Mouse (Mus musculus): Measurements from ENCODE around the gene Rpgrip1. TPM values are rescaled to one million over a fixed set of nuclear protein-coding genes. Genes with fewer than 3 reads are reported as not detected.

The Rpgrip1 gene
- polyA plus RNA-seq, 1 experiment from 2014 or later: 36.2 TPM

DNA sequence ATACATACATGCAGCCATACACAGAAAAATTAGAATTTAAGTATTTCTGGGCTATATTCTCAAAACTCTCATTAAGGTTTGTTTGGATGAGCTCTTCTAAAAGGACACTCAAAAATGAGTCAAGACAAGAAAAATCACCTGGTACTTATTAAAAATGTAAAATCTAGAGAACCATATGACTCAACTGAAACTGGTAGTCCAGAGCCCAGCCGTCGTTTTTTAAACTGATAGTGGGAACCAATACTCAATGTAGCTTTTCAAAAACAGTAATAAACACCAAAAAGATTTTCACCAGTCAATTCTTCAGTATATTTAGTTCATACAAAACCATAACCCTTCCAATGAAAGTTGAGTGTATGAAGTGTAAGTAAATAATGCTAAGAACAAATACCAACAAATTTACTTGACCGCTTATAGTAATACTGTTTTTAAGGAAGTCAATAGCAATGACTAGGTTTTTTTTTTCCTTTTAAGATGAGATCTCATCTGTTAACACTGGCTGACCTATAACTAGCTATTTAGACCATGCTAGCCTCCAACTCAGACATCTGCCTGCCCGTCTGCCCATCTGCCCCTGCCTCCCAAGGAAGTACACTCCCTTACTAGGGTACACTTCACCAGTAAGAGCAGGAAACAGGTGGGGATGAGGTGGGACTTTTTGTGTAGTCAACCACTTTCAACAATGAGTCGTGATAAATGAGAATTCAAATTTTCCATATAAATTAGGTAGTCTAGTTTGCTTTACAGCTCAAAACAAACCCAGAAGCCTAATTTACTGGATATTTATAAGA is 10.1 kb upstream of the Rpgrip1 start:
- peak overlapping the region; percentile 25; the same call in 1 of the 2 replicates for H3K4me2 ChIP-seq (ENCODE audit: low read length)
- no peak overlapping the region for H3K4me3 ChIP-seq (ENCODE audit: low read length)
- no peak overlapping the region for H3K27ac ChIP-seq (ENCODE audit: low read depth, low read length)
- H3K9me3 ChIP-seq (ENCODE audit: control insufficient read depth, low read length): no peaks in the 10 kb centered on the region
- peaks cover 28% of the 10 kb centered on the region for H3K4me1 ChIP-seq (ENCODE audit: control insufficient read depth, insufficient read depth, low read depth, low read length)
- no peaks in the 10 kb centered on the region for H3K27me3 ChIP-seq (replicated peaks; ENCODE audit: control insufficient read depth, insufficient read depth, low read length)
- no peak for ATAC-seq
- no peaks in the 10 kb centered on the region; the same call in none of the 2 replicates for H3K36me3 ChIP-seq (ENCODE audit: control insufficient read depth, insufficient read depth, low read length)
- no peak overlapping the region for H3K9ac ChIP-seq (ENCODE audit: low read depth, low read length)
- 78% methylated on average over 5 of the region's 5 CpGs for WGBS

DNA sequence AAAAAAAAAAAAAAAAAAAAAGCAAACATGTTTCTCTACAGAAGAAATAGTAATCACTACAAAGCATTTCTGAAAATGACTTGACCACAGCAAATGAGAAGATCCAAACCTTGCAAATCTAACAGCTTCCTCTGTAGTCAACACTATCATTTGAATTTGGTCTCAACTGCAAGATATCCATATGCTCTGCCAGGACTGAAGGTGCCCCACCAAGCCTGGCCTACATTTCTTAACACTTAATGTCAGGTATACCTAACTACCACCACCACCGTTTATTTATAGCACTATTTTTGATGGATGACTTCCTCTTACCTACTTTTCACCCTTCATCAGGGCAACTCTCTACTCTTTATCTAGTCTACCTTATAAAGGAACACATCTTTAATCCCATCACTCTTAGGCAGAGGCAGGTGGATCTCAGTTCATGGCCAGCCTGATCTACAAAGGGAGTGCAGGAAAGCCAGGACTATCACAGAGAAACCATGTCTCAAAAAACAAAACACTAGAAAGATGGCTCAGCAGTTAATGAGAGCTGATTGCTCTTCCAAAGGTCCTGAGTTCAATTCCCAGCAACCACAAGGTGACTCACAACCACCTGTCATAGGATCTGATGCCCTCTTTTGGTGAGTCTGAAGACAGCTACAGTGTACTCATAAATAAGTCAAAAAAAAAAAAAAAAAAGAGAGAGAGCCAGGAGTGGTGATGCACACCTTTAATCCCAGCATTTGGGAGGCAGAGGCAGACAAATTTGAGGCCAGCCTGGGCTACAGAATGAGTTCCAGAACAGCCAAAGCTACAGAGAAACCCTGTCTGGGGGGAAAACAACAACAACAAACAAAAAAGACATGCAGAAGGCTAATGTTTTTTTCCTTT is 9.0 kb upstream of the Rpgrip1 start:
- Histone ChIP-seq H3K27ac (ENCODE audit: low read depth, low read length) (no peak overlapping the region), H3K27me3 (replicated peaks; ENCODE audit: control insufficient read depth, insufficient read depth, low read length) (no peaks in the 10 kb centered on the region), H3K9me3 (ENCODE audit: control insufficient read depth, low read length) (no peaks in the 10 kb centered on the region), H3K36me3 (ENCODE audit: control insufficient read depth, insufficient read depth, low read length) (no peaks in the 10 kb centered on the region; the same call in none of the 2 replicates), H3K4me2 (ENCODE audit: low read length) (peak overlapping the region; percentile 84), H3K4me3 (ENCODE audit: low read length) (no peak overlapping the region; the same call in 1 of the 2 replicates), H3K9ac (ENCODE audit: low read depth, low read length) (no peak overlapping the region), H3K4me1 (ENCODE audit: control insufficient read depth, insufficient read depth, low read depth, low read length) (peaks cover 28% of the 10 kb centered on the region)
- WGBS: 77% methylated on average over 1 of the region's 1 CpGs
- no peak for ATAC-seq

DNA sequence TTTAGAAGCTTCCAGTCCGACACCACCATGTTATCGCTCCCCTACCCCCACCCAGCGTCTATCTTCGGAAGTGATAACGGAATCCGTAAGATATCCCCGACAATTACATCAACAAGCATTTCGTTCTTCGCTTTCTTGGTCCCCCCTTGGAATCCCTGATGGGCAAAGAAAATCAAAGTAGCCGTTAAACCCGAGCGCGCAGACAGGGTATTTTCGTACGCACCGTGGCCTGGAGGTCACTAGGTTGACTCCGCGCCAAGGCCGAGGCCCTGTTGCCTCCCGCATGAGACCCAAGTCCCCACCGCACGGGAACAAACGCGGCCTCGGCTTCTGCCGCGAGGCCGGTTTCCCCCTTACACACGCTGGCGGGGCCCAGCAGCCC is 7.0 kb upstream of the Rpgrip1 start:
- peak overlapping the region; percentile 61 for H3K4me3 ChIP-seq (ENCODE audit: low read length)
- ATAC-seq: no peak; the same call in 1 of the 2 replicates
- peak overlapping the region; percentile 95 for H3K27ac ChIP-seq (ENCODE audit: low read depth, low read length)
- no peaks in the 10 kb centered on the region for H3K27me3 ChIP-seq (replicated peaks; ENCODE audit: control insufficient read depth, insufficient read depth, low read length)
- H3K36me3 ChIP-seq (ENCODE audit: control insufficient read depth, insufficient read depth, low read length): no peaks in the 10 kb centered on the region
- no peaks in the 10 kb centered on the region for H3K9me3 ChIP-seq (ENCODE audit: control insufficient read depth, low read length)
- H3K9ac ChIP-seq (ENCODE audit: low read depth, low read length): peak overlapping the region; percentile 92
- peaks cover 28% of the 10 kb centered on the region for H3K4me1 ChIP-seq (ENCODE audit: control insufficient read depth, insufficient read depth, low read depth, low read length)
- H3K4me2 ChIP-seq (ENCODE audit: low read length): peak overlapping the region; percentile 84
- under 1% methylated on average over 28 of the region's 30 CpGs for WGBS

DNA sequence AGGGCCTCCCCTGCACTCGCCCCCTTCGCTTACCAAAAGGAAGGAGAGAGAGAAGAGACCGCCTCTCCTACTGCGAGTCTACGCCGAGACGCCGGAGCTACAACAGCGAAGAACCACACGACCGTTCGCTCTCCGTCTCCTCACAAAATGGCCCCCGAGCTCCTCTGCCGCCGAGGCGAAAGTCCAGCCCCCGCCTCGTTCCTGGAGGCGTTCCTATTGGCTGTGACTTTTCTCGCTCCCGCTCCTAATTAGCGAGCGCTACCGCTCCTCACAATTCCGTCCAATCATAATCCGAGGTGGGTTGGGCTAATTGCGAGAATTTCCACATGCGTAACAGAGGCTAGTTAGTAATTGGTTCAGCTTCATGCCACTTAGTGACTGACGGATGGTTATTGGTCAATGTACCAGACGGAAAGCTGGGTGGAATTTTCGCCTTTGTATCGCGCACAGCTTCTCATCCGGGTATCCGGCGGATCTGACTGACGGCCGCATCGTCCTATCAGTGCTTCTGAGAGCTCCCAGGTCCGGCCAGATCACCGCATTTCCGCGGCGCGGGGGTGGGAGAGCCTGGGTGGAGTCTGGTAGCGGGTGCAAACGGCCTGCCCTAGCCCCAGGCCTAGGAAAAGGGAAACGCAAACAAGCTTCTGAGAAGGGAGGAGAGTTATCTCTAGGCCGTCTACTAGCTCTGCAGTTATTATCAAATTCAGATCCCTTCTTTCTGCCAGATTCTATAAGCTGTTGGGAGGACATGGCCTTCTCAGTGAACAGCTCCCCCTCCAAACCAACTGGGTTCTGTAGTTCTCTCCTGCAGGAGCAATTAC is 6.4 kb upstream of the Rpgrip1 start, which contains the start of gene Hnrnpc:
Gene Hnrnpc (minus strand): TSS at position 173 of the 821 bp plus-strand sequence.
- H3K4me1 ChIP-seq (ENCODE audit: control insufficient read depth, insufficient read depth, low read depth, low read length): peaks cover 25% of the 10 kb centered on the region
- H3K4me2 ChIP-seq (ENCODE audit: low read length): peak within 1 kb of the TSS; percentile 84
- ATAC-seq: peak; percentile 98
- H3K4me3 ChIP-seq (ENCODE audit: low read length): peak within 1 kb of the TSS; percentile 61
- no peaks in the 10 kb centered on the region for H3K9me3 ChIP-seq (ENCODE audit: control insufficient read depth, low read length)
- under 1% methylated on average over 50 of the region's 50 CpGs for WGBS
- no peaks in the 10 kb centered on the region for H3K27me3 ChIP-seq (replicated peaks; ENCODE audit: control insufficient read depth, insufficient read depth, low read length)
- no peaks in the 10 kb centered on the region for H3K36me3 ChIP-seq (ENCODE audit: control insufficient read depth, insufficient read depth, low read length)
- peak within 1 kb of the TSS; percentile 92 for H3K9ac ChIP-seq (ENCODE audit: low read depth, low read length)
- H3K27ac ChIP-seq (ENCODE audit: low read depth, low read length): peak within 1 kb of the TSS; percentile 95

DNA sequence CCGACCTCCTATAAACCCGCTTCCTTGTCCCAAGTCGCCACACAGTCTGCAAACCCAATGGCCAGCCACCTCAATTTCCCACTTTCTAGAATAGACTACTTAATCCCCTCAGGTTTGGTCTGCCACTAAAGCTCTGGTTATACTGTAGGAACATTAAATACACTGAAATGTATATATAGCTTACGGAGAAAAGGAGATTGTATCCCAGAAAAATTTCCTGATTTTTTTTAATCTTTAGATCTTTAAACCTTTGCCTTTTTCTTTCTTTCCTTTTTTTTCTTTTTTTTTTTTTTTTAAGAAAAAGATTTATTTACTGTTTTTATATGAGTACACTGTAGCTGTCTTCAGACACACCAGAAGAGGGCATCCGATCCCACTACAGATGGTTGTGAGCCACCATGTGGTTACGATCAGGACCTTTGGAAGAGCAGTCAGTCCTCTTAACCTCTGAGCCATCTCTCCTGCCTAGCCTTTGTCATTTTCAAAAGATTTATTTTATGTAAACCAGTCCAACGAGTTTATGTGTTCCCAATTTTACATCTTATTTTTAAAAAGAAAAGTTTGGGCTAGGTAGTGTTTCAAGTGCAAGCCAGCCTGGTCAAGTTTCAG is 5.7 kb upstream of the Rpgrip1 start:
- WGBS: 37% methylated on average over 7 of the region's 7 CpGs

DNA sequence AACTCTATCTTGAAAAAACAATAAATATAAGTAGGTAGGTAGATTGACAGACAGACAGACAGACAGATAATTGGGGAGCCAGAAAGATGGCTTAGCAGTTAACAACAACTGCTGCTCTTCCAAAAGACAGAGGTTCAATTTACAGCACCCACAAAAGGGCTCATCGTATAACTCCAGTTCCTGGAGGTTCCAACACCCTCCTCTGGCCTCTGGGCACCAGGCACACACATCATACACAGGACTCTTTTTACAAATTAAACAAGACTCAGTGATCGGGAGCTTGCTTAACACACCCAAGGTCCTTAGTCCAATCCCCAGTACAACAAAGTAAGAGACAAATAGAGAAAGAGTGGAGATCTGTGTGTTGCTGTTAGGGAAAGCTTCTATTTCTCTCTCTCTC is 5.2 kb upstream of the Rpgrip1 start:
- H3K4me2 ChIP-seq (ENCODE audit: low read length): no peak overlapping the region
- no peak for ATAC-seq
- H3K9ac ChIP-seq (ENCODE audit: low read depth, low read length): no peak overlapping the region
- H3K36me3 ChIP-seq (ENCODE audit: control insufficient read depth, insufficient read depth, low read length): no peaks in the 10 kb centered on the region
- peaks cover 20% of the 10 kb centered on the region for H3K4me1 ChIP-seq (ENCODE audit: control insufficient read depth, insufficient read depth, low read depth, low read length)
- H3K27me3 ChIP-seq (replicated peaks; ENCODE audit: control insufficient read depth, insufficient read depth, low read length): no peaks in the 10 kb centered on the region
- no peak overlapping the region for H3K27ac ChIP-seq (ENCODE audit: low read depth, low read length)
- no peak overlapping the region for H3K4me3 ChIP-seq (ENCODE audit: low read length)
- no peaks in the 10 kb centered on the region for H3K9me3 ChIP-seq (ENCODE audit: control insufficient read depth, low read length)
- WGBS: 86% methylated on average over 2 of the region's 2 CpGs

More for the DNA sequence above, 5.7 kb upstream of the Rpgrip1 start:
- peak overlapping the region; percentile 76 for H3K27ac ChIP-seq (ENCODE audit: low read depth, low read length)
- H3K4me3 ChIP-seq (ENCODE audit: low read length): peak overlapping the region; percentile 30
- H3K4me1 ChIP-seq (ENCODE audit: control insufficient read depth, insufficient read depth, low read depth, low read length): peaks cover 25% of the 10 kb centered on the region
- ATAC-seq: no peak
- H3K9ac ChIP-seq (ENCODE audit: low read depth, low read length): peak overlapping the region; percentile 54
- H3K36me3 ChIP-seq (ENCODE audit: control insufficient read depth, insufficient read depth, low read length): no peaks in the 10 kb centered on the region
- H3K27me3 ChIP-seq (replicated peaks; ENCODE audit: control insufficient read depth, insufficient read depth, low read length): no peaks in the 10 kb centered on the region
- no peaks in the 10 kb centered on the region for H3K9me3 ChIP-seq (ENCODE audit: control insufficient read depth, low read length)
- H3K4me2 ChIP-seq (ENCODE audit: low read length): peak overlapping the region; percentile 72

DNA sequence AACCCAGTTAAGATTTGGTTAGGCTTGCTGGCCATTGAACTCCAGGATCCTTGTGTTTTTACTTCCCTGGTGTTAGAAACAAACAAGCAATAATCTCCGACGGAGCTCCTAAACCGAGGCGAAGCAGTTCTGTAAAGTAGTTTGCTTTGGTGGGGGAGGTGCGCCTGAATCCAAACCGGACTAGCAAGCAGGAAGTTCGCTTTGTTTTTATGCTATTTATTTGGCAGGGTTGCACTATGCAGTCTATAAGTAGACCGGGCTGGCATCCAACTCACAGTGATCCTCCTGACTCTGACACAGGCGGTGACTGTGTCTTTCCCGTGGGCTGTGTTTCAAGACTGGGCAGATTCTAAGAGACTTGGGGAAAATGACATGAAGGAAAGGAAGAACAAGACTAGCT is 3.8 kb upstream of the Rpgrip1 start:
- no peaks in the 10 kb centered on the region for H3K27me3 ChIP-seq (replicated peaks; ENCODE audit: control insufficient read depth, insufficient read depth, low read length)
- H3K27ac ChIP-seq (ENCODE audit: low read depth, low read length): peak overlapping the region; percentile 79
- no peak for ATAC-seq
- no peaks in the 10 kb centered on the region for H3K36me3 ChIP-seq (ENCODE audit: control insufficient read depth, insufficient read depth, low read length)
- H3K4me1 ChIP-seq (ENCODE audit: control insufficient read depth, insufficient read depth, low read depth, low read length): peaks cover 9% of the 10 kb centered on the region
- whole genome bisulfite sequencing: 26% methylated on average over 10 of the region's 10 CpGs
- H3K9ac ChIP-seq (ENCODE audit: low read depth, low read length): no peak overlapping the region
- H3K9me3 ChIP-seq (ENCODE audit: control insufficient read depth, low read length): no peaks in the 10 kb centered on the region
- peak overlapping the region; percentile 17 for H3K4me2 ChIP-seq (ENCODE audit: low read length)
- H3K4me3 ChIP-seq (ENCODE audit: low read length): no peak overlapping the region

DNA sequence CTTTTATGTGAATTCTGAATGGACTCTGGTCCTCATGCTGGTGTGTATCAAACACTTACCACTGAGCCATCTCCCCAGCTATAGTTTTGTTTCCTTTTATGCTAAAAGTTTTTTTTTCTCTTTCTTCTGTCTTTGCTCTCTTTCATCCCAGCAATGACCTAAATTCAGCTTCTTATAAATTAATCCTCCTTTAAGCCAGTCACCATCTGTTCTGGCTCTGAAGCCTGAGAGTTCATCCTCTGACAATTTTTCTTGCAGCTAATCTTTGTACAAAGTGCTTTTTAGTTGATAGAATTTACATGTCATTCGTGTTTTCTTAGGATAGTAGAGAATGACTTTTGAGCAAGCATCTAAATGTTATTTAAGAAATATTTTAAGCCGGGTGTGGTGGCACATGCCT is 2.5 kb upstream of the Rpgrip1 start:
- H3K36me3 ChIP-seq (ENCODE audit: control insufficient read depth, insufficient read depth, low read length): no peaks in the 10 kb centered on the region
- no peaks in the 10 kb centered on the region for H3K27me3 ChIP-seq (replicated peaks; ENCODE audit: control insufficient read depth, insufficient read depth, low read length)
- 87% methylated on average over 2 of the region's 2 CpGs for WGBS
- H3K27ac ChIP-seq (ENCODE audit: low read depth, low read length): no peak overlapping the region
- no peak overlapping the region for H3K4me2 ChIP-seq (ENCODE audit: low read length)
- H3K4me3 ChIP-seq (ENCODE audit: low read length): no peak overlapping the region
- no peaks in the 10 kb centered on the region for H3K4me1 ChIP-seq (ENCODE audit: control insufficient read depth, insufficient read depth, low read depth, low read length)
- no peaks in the 10 kb centered on the region for H3K9me3 ChIP-seq (ENCODE audit: control insufficient read depth, low read length)
- no peak for ATAC-seq
- H3K9ac ChIP-seq (ENCODE audit: low read depth, low read length): no peak overlapping the region
